Mouse (Mus musculus) frontal cortex, postnatal 36 days (tissue): ENCODE measurements around the gene Gtf3c6.

Experiments used
- DNase-seq, 2 experiments: peaks; one replicate each; pipeline ENCODE4 v3.0.0; 2022; ENCODE audit warnings: low spot score in 2 of 2

Gtf3c6 gene

DNA sequence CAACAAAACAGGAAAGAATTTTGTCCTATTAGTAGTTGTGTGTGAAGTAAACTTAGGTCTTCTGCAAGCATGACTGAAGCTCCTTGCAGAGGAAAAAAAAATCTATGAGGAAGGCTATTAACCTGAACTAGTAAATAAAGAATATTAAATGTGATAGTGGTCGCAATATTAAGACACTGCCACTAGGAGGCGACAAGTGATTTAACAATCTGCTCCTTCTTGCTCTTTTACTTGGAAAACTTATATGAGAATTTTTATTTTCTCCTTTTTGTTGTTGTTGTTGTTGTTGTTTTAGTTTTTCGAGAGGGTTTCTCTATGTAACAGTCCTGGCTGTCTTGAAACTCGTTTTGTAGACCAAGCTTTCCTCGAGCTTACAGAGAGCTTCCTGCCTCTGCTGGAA is 1.1 kb upstream of the Gtf3c6 start:
- no peak for DNase-seq

DNA sequence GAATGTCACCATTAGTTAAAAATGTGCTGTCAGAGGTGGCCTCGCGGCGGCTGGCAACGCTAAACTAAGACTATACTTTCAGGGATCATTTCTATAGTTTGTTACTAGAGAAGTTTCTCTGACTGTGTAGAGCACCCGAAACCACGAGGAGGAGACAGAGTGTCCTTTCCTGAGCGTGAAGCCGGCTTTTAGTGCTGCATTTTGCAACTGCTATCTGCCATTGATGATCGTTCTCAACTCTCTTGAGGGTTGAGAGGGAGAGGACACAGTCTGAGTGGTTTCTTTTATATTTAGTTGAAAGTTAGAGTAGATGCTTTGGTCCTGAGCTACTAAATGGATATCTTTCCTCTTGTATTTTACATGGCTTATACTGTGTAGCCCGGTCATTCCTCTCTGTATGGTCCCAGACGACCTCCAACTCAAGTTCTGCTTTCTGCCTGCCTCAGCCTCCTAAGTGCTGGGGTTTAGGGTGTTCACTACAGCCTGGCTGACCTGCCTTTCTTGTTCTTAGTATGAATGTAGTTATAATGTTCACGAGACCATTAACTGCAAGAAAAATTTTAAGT is 576 bp upstream of the Gtf3c6 start:
- peak; percentile 24 to 64 for DNase-seq

DNA sequence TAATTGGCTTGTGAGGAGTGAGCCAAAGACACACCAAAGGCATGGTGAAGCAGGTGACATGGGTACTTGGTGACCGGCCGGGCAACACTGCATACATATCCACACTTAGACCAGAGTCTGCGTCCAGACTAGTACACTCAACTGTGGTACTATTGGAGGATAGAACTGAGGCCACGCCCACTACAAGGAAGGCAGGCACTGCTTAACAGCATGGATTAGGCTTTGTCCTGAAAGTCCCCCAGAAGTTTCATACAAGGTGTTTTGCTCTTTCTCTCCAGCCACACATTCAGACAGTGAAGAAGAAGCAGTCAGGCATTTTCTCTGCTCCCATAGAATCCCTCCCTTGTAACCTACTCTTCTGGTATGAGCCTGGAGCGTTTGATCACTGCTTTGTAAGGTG is 1.2 kb downstream of the Gtf3c6 start:
- DNase-seq: peak; percentile 35 to 45

DNA sequence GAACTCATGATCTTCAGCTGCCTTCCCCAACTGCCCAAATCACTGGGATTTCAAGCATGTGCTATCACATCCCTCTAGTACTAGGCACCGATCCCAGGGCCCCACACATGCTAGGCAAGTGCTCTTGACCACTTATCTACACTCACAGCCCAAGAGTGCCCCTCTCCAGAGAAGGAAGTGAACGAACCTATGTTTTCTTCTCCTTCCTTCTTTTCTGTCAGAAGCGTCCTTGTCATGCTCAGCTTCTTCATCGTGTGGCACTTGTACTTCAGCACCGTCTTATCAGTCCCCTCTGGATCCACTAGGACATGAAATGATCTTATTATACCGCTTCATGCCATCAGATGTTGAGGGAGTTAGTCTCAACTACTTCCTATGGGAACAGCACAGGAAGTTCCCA is 6.9 kb downstream of the Gtf3c6 start:
- no peak for DNase-seq

DNA sequence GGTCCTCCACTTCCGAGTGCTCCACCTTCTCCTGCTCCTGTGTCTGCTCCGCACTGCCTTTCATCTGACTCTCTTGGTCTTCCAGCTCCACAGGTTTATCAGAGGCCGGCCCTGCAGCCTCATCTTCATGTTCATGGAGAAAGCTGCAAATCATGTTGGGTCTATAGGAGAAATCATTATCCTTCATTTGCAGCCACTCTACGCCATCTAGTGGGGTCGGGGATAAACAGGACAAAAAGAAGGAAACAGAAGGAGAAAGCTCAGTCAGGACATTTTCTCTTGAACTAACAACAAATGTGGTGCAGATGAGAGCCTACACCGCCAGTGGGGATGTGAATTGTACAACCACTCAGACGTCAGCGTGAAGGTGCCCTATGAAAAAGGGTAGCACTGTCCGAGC is 8.3 kb downstream of the Gtf3c6 start:
- DNase-seq: no peak

DNA sequence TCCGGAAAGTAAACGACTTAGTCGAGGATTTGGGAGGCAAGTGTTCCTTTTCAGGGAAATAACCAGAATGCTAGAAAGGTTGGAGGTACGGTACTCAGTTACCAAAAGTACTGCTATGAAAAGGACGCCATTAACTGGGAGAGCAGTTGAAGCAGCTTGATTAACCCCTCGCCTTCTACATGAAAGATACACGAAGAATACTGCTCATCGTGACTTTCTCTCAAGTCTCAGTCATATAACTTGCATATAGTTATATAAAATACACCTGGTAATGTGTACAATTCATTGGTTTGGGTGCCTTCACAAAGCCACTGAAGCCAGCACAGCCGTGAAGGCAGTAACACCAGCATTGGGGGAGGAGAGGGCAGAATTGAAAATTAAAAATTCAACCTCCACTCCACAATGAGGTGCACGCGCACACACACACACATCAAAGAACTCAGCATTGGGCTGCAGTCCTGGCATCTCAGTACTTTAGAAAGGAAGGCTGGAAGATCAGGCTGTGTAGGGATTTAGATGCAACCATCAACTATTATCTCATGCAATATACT is 10.7 kb downstream of the Gtf3c6 start:
- DNase-seq: no peak

DNA sequence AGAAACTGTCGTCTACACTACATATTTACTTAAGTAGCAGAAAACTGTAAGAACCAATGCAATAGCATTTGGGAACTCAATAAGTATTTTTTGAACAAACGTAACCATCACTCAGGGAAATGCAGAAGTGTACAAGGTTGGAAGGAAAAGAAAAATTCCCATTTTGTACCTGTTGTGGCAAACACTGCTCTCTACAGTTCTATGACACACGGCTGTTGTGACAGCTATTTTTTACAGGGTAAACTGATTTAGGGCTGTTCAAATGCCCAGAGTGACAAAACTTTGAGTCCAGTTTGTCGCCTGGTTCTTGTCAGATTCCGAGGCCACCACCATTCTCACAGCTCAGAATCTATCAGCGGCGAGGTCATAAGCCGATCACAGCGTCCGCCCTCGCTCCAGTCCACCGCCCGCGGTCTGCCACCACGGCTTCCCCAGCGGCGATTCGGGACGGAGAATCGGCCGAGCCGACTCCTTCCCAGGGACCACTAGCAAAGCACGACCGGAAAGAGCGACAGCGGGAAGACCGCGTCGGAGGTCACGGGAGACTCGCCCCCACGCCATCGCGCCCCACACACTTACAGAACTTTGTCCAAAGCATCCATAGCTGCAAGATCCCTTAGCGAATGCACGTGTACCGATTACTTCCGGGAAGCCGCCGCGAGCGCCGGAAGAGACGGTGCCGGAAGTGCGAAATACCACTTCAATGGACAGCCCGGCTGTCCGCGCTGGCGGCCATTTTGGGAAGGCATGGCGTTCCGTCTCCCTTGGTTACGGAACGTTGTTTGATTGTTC is 11.3 kb downstream of the Gtf3c6 start, which contains the start of gene Rpf2:
Gene Rpf2 (minus strand): TSS at position 663 of the 792 bp plus-strand sequence.
- peak; percentile 77 to 87 for DNase-seq

DNA sequence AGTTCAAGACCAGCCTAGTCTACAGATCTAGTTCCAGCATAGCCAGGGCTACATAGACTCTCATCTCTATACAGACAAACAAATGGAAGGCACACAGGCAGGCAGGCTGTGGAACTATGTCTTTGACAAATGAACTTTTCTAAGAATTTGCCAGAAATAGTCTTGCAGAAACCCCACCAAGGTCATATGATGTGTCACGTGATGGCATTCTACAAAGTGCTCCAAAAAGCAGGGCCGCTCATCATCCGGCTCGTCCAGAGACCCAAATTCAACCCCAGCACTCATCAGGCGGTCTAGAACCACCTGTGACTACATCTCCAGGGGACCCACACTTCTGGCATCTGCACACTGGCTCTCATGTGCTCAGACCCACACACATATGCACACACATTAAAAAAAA is 20.1 kb downstream of the Gtf3c6 start:
- DNase-seq: no peak

DNA sequence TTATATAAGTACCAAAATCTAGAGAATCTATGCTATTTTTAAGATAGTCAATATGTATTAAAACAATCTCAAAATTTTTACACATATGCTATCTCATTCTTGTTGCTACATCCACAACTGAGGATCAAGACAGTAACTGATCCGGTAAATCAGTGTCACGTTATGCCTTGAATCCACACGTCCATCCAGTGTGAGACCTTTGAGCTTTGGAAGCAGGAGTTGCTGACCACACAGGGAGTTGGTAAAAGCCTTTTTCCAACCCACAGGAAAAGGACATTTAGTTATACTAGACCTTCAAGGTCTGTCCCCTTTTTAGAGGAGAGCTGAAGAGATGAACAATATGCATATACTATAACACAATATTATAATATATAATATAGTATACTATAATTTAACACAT is 24.7 kb downstream of the Gtf3c6 start:
- DNase-seq: no peak

DNA sequence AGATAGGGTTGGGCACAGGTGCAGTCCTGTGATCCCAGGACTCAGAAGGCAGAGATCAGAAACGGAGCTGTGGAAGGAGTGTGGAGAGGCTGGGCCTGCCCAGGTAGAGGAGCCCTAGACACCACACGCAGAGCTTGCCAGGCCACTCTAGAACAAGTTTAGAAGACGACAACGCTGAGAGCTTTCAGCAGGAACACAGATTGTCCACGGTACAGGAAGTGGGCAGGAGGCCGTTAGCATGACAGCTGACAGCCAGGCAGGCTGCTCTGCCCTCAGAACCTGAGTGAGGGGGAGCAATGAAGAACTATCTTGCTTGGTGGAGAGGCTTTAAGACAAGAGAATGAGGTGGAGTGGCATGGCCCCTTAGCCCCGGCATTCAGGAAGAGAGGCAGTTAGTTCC is 25.5 kb downstream of the Gtf3c6 start:
- DNase-seq: no peak

DNA sequence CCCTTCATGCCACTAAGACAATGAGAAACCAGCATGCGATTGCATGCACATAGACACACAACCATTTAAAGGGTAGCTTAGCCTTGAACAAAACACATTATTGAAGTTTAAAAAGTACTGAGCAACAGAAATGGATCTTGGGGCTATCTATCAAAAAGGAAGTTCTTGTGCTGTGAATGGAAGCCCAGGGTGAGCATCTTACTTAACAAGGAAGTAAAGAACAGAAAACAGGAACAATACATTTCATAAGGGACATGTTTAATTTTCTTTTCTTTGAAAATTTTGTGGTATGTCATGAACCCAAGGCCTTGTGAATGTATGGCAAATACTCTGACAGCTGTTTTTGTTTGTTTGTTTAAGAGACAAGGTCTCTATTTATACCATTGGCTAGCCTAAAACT is 28.2 kb downstream of the Gtf3c6 start:
- no peak for DNase-seq

DNA sequence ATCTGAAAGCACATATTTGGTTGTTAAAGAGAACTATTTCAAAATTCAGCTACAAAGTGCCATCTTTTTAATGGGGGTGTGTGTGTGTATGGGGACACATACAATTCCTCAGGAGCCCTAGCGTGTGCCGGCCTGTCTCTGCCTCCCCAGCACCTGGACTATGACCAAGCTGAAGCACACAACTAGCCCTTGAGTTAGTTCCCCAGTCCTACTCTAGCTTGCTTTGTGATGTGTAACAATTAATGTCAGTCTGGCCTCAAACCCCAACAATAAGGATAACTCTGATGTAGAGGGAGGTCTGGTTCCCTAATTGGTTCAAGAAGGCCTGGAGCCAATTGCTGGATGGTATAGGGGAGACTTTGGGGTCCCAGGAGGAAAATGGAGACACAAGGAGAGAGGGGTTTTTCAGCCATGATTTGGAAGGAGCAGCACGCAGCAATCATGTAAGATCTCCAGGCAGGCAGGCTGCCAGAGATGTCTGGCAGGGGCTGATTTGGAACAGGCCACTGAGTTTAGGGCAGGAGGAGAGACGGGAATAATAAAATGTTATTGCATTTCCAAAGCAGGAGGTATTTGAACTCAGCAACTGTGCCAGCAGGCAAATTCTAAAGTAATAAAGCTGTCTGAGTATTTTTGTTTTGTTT is 30.1 kb downstream of the Gtf3c6 start:
- no peak for DNase-seq

DNA sequence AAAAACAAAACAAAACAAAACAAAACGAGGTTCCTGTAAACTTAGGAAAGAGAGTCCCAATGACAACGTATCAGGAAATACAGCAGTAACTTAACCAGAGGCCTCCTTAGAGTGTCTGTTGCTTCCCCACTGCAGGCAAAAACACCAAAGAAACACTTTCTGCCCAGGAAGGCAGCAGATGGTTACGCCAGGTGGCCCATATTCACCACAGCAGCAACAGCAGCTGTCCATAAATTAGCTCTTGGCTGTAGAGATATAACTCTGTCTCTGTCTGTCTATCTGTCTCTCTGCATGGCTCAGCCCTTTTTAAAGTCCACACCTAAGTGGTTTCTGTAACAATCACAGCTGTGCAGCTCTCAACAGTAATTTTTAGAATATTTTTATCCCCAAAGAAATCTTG is 39.0 kb downstream of the Gtf3c6 start:
- no peak for DNase-seq

DNA sequence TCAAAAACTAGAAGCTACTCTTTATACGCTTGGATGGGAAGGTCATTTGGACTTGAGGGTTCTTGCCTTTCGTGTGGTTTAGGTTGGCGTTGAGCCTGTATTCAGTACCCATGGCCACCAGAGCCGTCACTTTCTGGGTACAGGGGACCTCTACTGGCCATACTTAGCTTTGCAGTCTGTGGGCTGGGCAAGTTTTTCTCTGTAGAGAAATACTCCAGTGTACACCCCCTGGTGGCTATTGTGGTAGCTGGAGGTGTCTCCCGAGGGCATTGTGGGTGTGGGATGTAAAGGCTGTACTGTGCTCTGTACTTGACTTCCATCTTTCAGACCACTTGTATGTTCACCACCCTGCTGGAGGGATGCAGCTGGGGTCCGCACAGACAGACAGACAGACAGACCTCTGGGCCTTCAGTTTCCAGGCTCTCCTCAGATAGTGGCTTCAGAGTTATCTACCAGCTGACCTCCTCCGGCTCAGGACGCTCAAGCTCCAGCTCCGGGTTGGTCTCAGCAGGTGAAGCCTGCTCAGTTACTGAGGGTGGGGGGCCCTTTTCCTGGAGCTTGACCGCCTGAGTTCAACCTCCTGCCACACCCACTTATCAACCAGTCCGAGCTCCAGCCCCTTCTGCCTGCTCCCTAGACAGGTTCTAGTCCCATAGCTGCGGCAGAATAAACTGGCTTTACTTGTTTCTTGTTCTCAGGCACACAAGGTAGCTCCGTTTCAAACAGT is 45.3 kb downstream of the Gtf3c6 start:
- DNase-seq: peak; percentile 90 to 97
